Mouse (Mus musculus) heart, embryonic 15.5 days (tissue): ENCODE data around the gene Acot1. TPM values are rescaled to one million over a fixed set of nuclear protein-coding genes. Genes with fewer than 3 reads are reported as not detected.
A peak's percentile ranks its signal among the peaks of the same experiment; 100 is the strongest.
"Not testable (repeated sequence)": the region's sequence is repeated elsewhere in the genome, so short reads cannot be mapped to it uniquely, and the experiment has no call there.

Experiments used
- ATAC-seq: fragments of 200-750 bp; cut with Nextera tagmentation; replicated peaks from 2 replicates; pipeline ENCODE4 v1.8.0; 2017; ENCODE audit warnings: low read depth, moderate TSS enrichment; ENCODE audit not compliant: insufficient number of reproducible peaks, insufficient read depth, low FRiP score
- H3K27ac ChIP-seq: fragments of 300-500 bp; sonication (generic); 2 replicates; pipeline ENCODE4 v1.5.1; 2015; ENCODE audit warnings: mild to moderate bottlenecking, inconsistent platforms
- H3K27me3 ChIP-seq: fragments of 300-500 bp; sonication (generic); 2 replicates; pipeline ENCODE4 v1.6.1; 2015; ENCODE audit warnings: inconsistent platforms
- H3K36me3 ChIP-seq: fragments of 300-500 bp; sonication (generic); 2 replicates; pipeline ENCODE4 v1.6.1; 2015; ENCODE audit warnings: mild to moderate bottlenecking, inconsistent platforms
- H3K4me1 ChIP-seq: fragments of 300-500 bp; sonication (generic); replicated peaks from 2 replicates; pipeline ENCODE4 v1.6.1; 2015; ENCODE audit warnings: inconsistent platforms
- H3K4me2 ChIP-seq: fragments of 300-500 bp; sonication (generic); 2 replicates; pipeline ENCODE4 v1.6.1; 2015; ENCODE audit warnings: inconsistent platforms, mild to moderate bottlenecking, moderate library complexity
- H3K4me3 ChIP-seq: fragments of 300-500 bp; sonication (generic); 2 replicates; pipeline ENCODE4 v1.5.1; 2015; ENCODE audit warnings: mild to moderate bottlenecking, inconsistent platforms
- H3K9ac ChIP-seq: fragments of 300-500 bp; sonication (generic); 2 replicates; pipeline ENCODE4 v1.6.1; 2015; ENCODE audit warnings: mild to moderate bottlenecking, inconsistent platforms
- H3K9me3 ChIP-seq: fragments of 300-500 bp; sonication (generic); replicated peaks from 2 replicates; pipeline ENCODE4 v1.6.1; 2016; ENCODE audit warnings: inconsistent platforms
- WGBS: fragments of 180-500 bp; shearing (Covaris S2); methylation state at CpG from one replicate; pipeline ENCODE4 v1.1.7; 2015; ENCODE audit warnings: mixed read lengths; 5-methylcytosine and 5-hydroxymethylcytosine counted together
- polyA plus RNA-seq: library from polyadenylated mRNA; unstranded; fragments of >200 nt; fragmentation: Nextera tagmentation; extraction: Ambion mirVana; gene quantifications from 2 replicates; pipeline ENCODE4 v1.2.1, GENCODE M21; 2015

Gene Acot1
- polyA plus RNA-seq, 1 experiment from 2014 or later, result 29.8 TPM

- no peaks in the 10 kb centered on the region for H3K9me3 ChIP-seq
- no peak overlapping the region for H3K27ac ChIP-seq
- no peaks in the 10 kb centered on the region for H3K36me3 ChIP-seq
- no peak overlapping the region for H3K4me2 ChIP-seq
- no peak for ATAC-seq
- no peak overlapping the region for H3K4me3 ChIP-seq
- no peak overlapping the region for H3K9ac ChIP-seq
- WGBS, result 85% methylated on average over 5 of the region's 5 CpGs
- 0 out of 2 replicates have a peak, but pooled peaks cover 2% of the 10 kb centered on the region for H3K4me1 ChIP-seq
- no peaks in the 10 kb centered on the region for H3K27me3 ChIP-seq
These were observed 33.0 kb downstream of the Acot1 start for GRCm38 (mm10) chr12:84042248-84042647.

GRCm38 (mm10) chr12:84044045-84044444 lies 34.8 kb downstream of the Acot1 start:
- ATAC-seq, result no peak
- no peak overlapping the region for H3K4me3 ChIP-seq
- WGBS, result 64% methylated on average over 2 of the region's 2 CpGs
- no peaks in the 10 kb centered on the region for H3K4me1 ChIP-seq
- H3K27ac ChIP-seq, result no peak overlapping the region
- no peak overlapping the region for H3K4me2 ChIP-seq
- H3K36me3 ChIP-seq, result no peaks in the 10 kb centered on the region
- H3K27me3 ChIP-seq, result no peaks in the 10 kb centered on the region
- no peak overlapping the region for H3K9ac ChIP-seq
- no peaks in the 10 kb centered on the region for H3K9me3 ChIP-seq

GRCm38 (mm10) chr12:84046906-84047305 lies 37.6 kb downstream of the Acot1 start:
- Histone ChIP-seq H3K9ac (no peak overlapping the region), H3K4me1 (no peaks in the 10 kb centered on the region), H3K36me3 (no peaks in the 10 kb centered on the region), H3K9me3 (no peaks in the 10 kb centered on the region), H3K27ac (no peak overlapping the region), H3K27me3 (no peaks in the 10 kb centered on the region), H3K4me2 (no peak overlapping the region), H3K4me3 (no peak overlapping the region)
- no peak for ATAC-seq
- WGBS, result 93% methylated on average over 1 of the region's 1 CpGs

- H3K4me3 ChIP-seq, ATAC-seq, H3K36me3 ChIP-seq, H3K4me2 ChIP-seq, H3K27ac ChIP-seq, H3K9ac ChIP-seq, H3K9me3 ChIP-seq, H3K4me1 ChIP-seq: not testable (repeated sequence)
- 85% methylated on average over 5 of the region's 5 CpGs for WGBS
- peaks cover 17% of the 10 kb centered on the region; the same call in 1 of the 2 replicates for H3K27me3 ChIP-seq
These were observed 41.5 kb downstream of the Acot1 start for GRCm38 (mm10) chr12:84050744-84051143.

GRCm38 (mm10) chr12:84051937-84052474 lies 42.7 kb downstream of the Acot1 start, which contains the start of gene Acot3:
Gene Acot3, plus strand, starts transcription at chr12:84052144.
- no peaks in the 10 kb centered on the region for H3K9me3 ChIP-seq
- no peak within 1 kb of the TSS for H3K27ac ChIP-seq
- H3K27me3 ChIP-seq, result peaks cover 19% of the 10 kb centered on the region; the same call in 1 of the 2 replicates
- no peak for ATAC-seq
- no peaks in the 10 kb centered on the region for H3K36me3 ChIP-seq
- H3K4me2 ChIP-seq, result peak within 1 kb of the TSS; percentile 94; the same call in 1 of the 2 replicates
- H3K9ac ChIP-seq, result no peak within 1 kb of the TSS
- H3K4me3 ChIP-seq, result peak within 1 kb of the TSS; percentile 54; the same call in 1 of the 2 replicates
- 72% methylated on average over 5 of the region's 5 CpGs for WGBS
- H3K4me1 ChIP-seq, result peaks cover 7% of the 10 kb centered on the region

- Histone ChIP-seq H3K4me3 (no peak overlapping the region), H3K27me3 (peaks cover 19% of the 10 kb centered on the region; the same call in 1 of the 2 replicates), H3K27ac (no peak overlapping the region), H3K4me1 (peaks cover 7% of the 10 kb centered on the region), H3K36me3 (no peaks in the 10 kb centered on the region), H3K4me2 (peak overlapping the region; percentile 94; the same call in 1 of the 2 replicates), H3K9me3 (no peaks in the 10 kb centered on the region), H3K9ac (no peak overlapping the region)
- 90% methylated on average over 7 of the region's 7 CpGs for WGBS
- no peak for ATAC-seq
These were observed 43.3 kb downstream of the Acot1 start for GRCm38 (mm10) chr12:84052609-84053008.

- peak overlapping the region; percentile 41 for H3K9ac ChIP-seq
- peak overlapping the region; percentile 54 for H3K4me3 ChIP-seq
- H3K9me3 ChIP-seq, result no peaks in the 10 kb centered on the region
- no peak overlapping the region for H3K27ac ChIP-seq
- H3K4me1 ChIP-seq, result peaks cover 7% of the 10 kb centered on the region
- no peak for ATAC-seq
- H3K27me3 ChIP-seq, result peaks cover 19% of the 10 kb centered on the region; the same call in 1 of the 2 replicates
- H3K4me2 ChIP-seq, result peak overlapping the region; percentile 94
- WGBS, result 5% methylated on average over 16 of the region's 16 CpGs
- no peaks in the 10 kb centered on the region for H3K36me3 ChIP-seq
These were observed 43.9 kb downstream of the Acot1 start for GRCm38 (mm10) chr12:84053173-84053572.

GRCm38 (mm10) chr12:84053679-84054391 lies 44.5 kb downstream of the Acot1 start:
- Histone ChIP-seq H3K27ac (no peak overlapping the region), H3K4me1 (peaks cover 7% of the 10 kb centered on the region), H3K36me3 (no peaks in the 10 kb centered on the region), H3K4me2 (peak overlapping the region; percentile 94), H3K4me3 (peak overlapping the region; percentile 54), H3K27me3 (peaks cover 19% of the 10 kb centered on the region; the same call in 1 of the 2 replicates), H3K9ac (peak overlapping the region; percentile 41), H3K9me3 (no peaks in the 10 kb centered on the region)
- WGBS, result 2% methylated on average over 41 of the region's 46 CpGs
- no peak for ATAC-seq

- WGBS, result 18% methylated on average over 2 of the region's 2 CpGs
- no peaks in the 10 kb centered on the region for H3K9me3 ChIP-seq
- no peak overlapping the region for H3K4me2 ChIP-seq
- no peaks in the 10 kb centered on the region for H3K4me1 ChIP-seq
- ATAC-seq, result no peak
- H3K9ac ChIP-seq, result no peak overlapping the region
- H3K27me3 ChIP-seq, result 0 out of 2 replicates have a peak, but pooled peaks cover 4% of the 10 kb centered on the region
- H3K36me3 ChIP-seq, result no peaks in the 10 kb centered on the region
- H3K4me3 ChIP-seq, result no peak overlapping the region
- H3K27ac ChIP-seq, result no peak overlapping the region
These were observed 51.7 kb downstream of the Acot1 start for GRCm38 (mm10) chr12:84060946-84061345.

- 90% methylated on average over 20 of the region's 20 CpGs for WGBS
- H3K27ac ChIP-seq, result no peak overlapping the region
- peaks cover 10% of the 10 kb centered on the region for H3K27me3 ChIP-seq
- H3K4me1 ChIP-seq, result no peaks in the 10 kb centered on the region
- no peak overlapping the region for H3K9ac ChIP-seq
- no peak for ATAC-seq
- H3K4me2 ChIP-seq, result no peak overlapping the region
- no peaks in the 10 kb centered on the region for H3K36me3 ChIP-seq
- no peak overlapping the region for H3K4me3 ChIP-seq
- H3K9me3 ChIP-seq, result no peaks in the 10 kb centered on the region
These were observed 53.0 kb downstream of the Acot1 start for GRCm38 (mm10) chr12:84062336-84062735.

- H3K4me3 ChIP-seq, result no peak overlapping the region
- no peaks in the 10 kb centered on the region for H3K36me3 ChIP-seq
- H3K4me1 ChIP-seq, result no peaks in the 10 kb centered on the region
- H3K27ac ChIP-seq, result no peak overlapping the region
- no peaks in the 10 kb centered on the region for H3K9me3 ChIP-seq
- no peak overlapping the region for H3K9ac ChIP-seq
- WGBS, result 68% methylated on average over 5 of the region's 5 CpGs
- no peak for ATAC-seq
- peaks cover 19% of the 10 kb centered on the region for H3K27me3 ChIP-seq
- no peak overlapping the region for H3K4me2 ChIP-seq
These were observed 53.9 kb downstream of the Acot1 start for GRCm38 (mm10) chr12:84063228-84063627.
